10 mouse cellular contexts compared by ENCODE assay signal in genomic region chr14:61085325-61085724, GRCm38 (mm10). TPM values are rescaled to one million over a fixed set of nuclear protein-coding genes. Genes with fewer than 3 reads are reported as not detected.
DNase-seq lines count a peak whose midpoint lies in the region; ATAC-seq and TF ChIP-seq lines count a peak whose summit lies in the region.
"Had no signal": no experiment of that assay in that cellular context is flagged by ENCODE, and none has a peak within 500 bp of the region (broad histone marks: within the 10 kb centered on the region; RNA-seq: fewer than 3 reads in every experiment).

No protein-coding gene starts in this region.

- DNase-seq in kidney, adult 18-20 months: peak; percentile 31
- no peak for DNase-seq in kidney, adult 11 months
- DNase-seq in Muller cell, postnatal 12 days (ENCODE audit: inconsistent ontology term): peak; percentile 7
- DNase-seq in adrenal gland, postnatal 36 days: peak; percentile 64 to 72
- DNase-seq in induced T-regulatory cell, adult 2 months (ENCODE audit: low read depth): peak; percentile 14
- DNase-seq in liver, embryonic 14.5 days (ENCODE audit: low read depth in 3 of 3, low spot score in 3 of 3): peak in 1 of 3 experiments; percentile 7
- DNase-seq in skeletal muscle tissue, adult 2 months (ENCODE audit: low read depth, low spot score): peak; percentile 25

- ATAC-seq in liver, embryonic 14.5 days (ENCODE audit: insufficient read depth): no peak
- ATAC-seq in granulocyte monocyte progenitor cell, adult 5-6 weeks (replicated peaks; ENCODE audit: poor library complexity, severe bottlenecking): no peak

- no peak overlapping the region for H3K4me2 ChIP-seq in liver, embryonic 14.5 days (ENCODE audit: low read depth)

- no peak for TF ChIP-seq EP300 in liver, embryonic 14.5 days (IDR thresholded peaks at IDR 0.05; ENCODE audit: low read depth)

- no peaks in the 10 kb centered on the region for H3K4me1 ChIP-seq in liver, embryonic 14.5 days (replicated peaks; ENCODE audit: control insufficient read depth in 2 of 2, insufficient read depth in 2 of 2, low read length in 1 of 2)
- H3K4me1 ChIP-seq: megakaryocyte, embryonic 14.5 days had no signal

- H3K9me3 ChIP-seq in liver, embryonic 14.5 days (ENCODE audit: control insufficient read depth, low read length): no peaks in the 10 kb centered on the region
- H3K9me3 ChIP-seq: megakaryocyte, embryonic 14.5 days had no signal

- no peak overlapping the region for H3K27ac ChIP-seq in liver, embryonic 14.5 days

- peak; percentile 63 for TF ChIP-seq CTCF in liver, embryonic 14.5 days (IDR thresholded peaks at IDR 0.05; ENCODE audit: low read depth)

- 46% methylated on average over 3 of the region's 3 CpGs for WGBS in liver, embryonic 14.5 days (ENCODE audit: insufficient replicate concordance)

- H3K4me3 ChIP-seq in liver, embryonic 14.5 days (ENCODE audit: insufficient read depth in 1 of 2, low read depth in 2 of 2, low read length in 2 of 2): no peak overlapping the region
- H3K4me3 ChIP-seq: megakaryocyte, embryonic 14.5 days had no signal

- H3K27me3 ChIP-seq in liver, embryonic 14.5 days (ENCODE audit: control insufficient read depth, insufficient read depth, low read length): no peaks in the 10 kb centered on the region

- no peaks in the 10 kb centered on the region for H3K36me3 ChIP-seq in liver, embryonic 14.5 days (replicated peaks; ENCODE audit: control insufficient read depth, insufficient read depth, low read depth)

- no peak overlapping the region for H3K9ac ChIP-seq in liver, embryonic 14.5 days (replicated peaks)

RNA-seq across cellular contexts. Expression of gene Tnfrsf19, which starts 39.0 kb away (rescaled TPM):
- total RNA-seq in adrenal gland, postnatal 36 days (2021): 10 to 100 TPM; 48.1 to 71.4 TPM
- 2.2 and 2.3 TPM in 2 replicates for polyA plus RNA-seq in liver, embryonic 14.5 days (2012; rRNA removed)
- polyA plus RNA-seq in liver, embryonic 14.5 days (2014; fragmentation: Nextera tagmentation; extraction: Ambion mirVana): 3.6 and 5.3 TPM in 2 replicates
- not detected in 2 replicates for total RNA-seq in granulocyte monocyte progenitor cell, adult 5-6 weeks (2014; fragmentation: Nextera tagmentation)
- not detected in 2 replicates for total RNA-seq in granulocyte monocyte progenitor cell, adult 5-6 weeks (2017)
- total RNA-seq: common myeloid progenitor, adult 5-6 weeks had no signal

RNA-seq across cellular contexts. Expression of gene Sacs, which starts 52.9 kb away (rescaled TPM):
- 1 to 10 TPM; 7.0 to 8.8 TPM for total RNA-seq in adrenal gland, postnatal 36 days (2021)
- polyA plus RNA-seq in liver, embryonic 14.5 days (2012; rRNA removed): 1.4 and 1.9 TPM in 2 replicates
- polyA plus RNA-seq in liver, embryonic 14.5 days (2014; fragmentation: Nextera tagmentation; extraction: Ambion mirVana): 1.5 and 1.8 TPM in 2 replicates
- 10.2 and 13.8 TPM in 2 replicates for total RNA-seq in granulocyte monocyte progenitor cell, adult 5-6 weeks (2014; fragmentation: Nextera tagmentation)
- 16.8 and 17.7 TPM in 2 replicates for total RNA-seq in granulocyte monocyte progenitor cell, adult 5-6 weeks (2017)

Comparison
In these comparisons a context has a peak if more than half of its experiments do, and no peak if none do; other contexts are left out.
1. RNA of gene Tnfrsf19, which starts 39.0 kb away (total RNA-seq): 48.1 to 71.4 TPM in adrenal gland, postnatal 36 days; not detected in granulocyte monocyte progenitor cell, adult 5-6 weeks; every median in the first group is over 10 times any median in the second.